Mouse (Mus musculus): ENCODE measurements around the gene Ankrd11.

GRCm38 (mm10) chr8:122844161-122844560 lies 197.9 kb downstream of the Ankrd11 start:
- TF ChIP-seq USF1 (IDR thresholded peaks at IDR 0.05; ENCODE audit: low read depth) = no peak
- no peak for TF ChIP-seq CEBPB (IDR thresholded peaks at IDR 0.05; ENCODE audit: insufficient read depth, poor library complexity, severe bottlenecking)
- TF ChIP-seq POLR2A (IDR thresholded peaks at IDR 0.05; ENCODE audit: insufficient read length, low read depth) = no peak
- TF ChIP-seq TCF12 (IDR thresholded peaks at IDR 0.05; ENCODE audit: insufficient read depth, poor library complexity, severe bottlenecking) = no peak
- TF ChIP-seq MYOD1 (IDR thresholded peaks at IDR 0.05; ENCODE audit: control insufficient read depth in 1 of 3, insufficient read length in 2 of 3, low read depth in 2 of 3) = no peak
- TF ChIP-seq POLR2AphosphoS2 (IDR thresholded peaks at IDR 0.05; ENCODE audit: insufficient read length, low read depth) = no peak
- no peak for TF ChIP-seq REST (IDR thresholded peaks at IDR 0.05; ENCODE audit: insufficient read depth, insufficient read length)
- no peak for TF ChIP-seq MAX (IDR thresholded peaks at IDR 0.05; ENCODE audit: low read depth)
- no peak for TF ChIP-seq TCF3 (IDR thresholded peaks at IDR 0.05; ENCODE audit: insufficient read length, low read depth)
- TF ChIP-seq MYOG (IDR thresholded peaks at IDR 0.05; ENCODE audit: control insufficient read depth in 1 of 3, insufficient read depth in 1 of 3, insufficient read length in 2 of 3, low read depth in 2 of 3) = no peak

Measured in myocyte (in vitro differentiated cells).